Mouse (Mus musculus) right cerebral cortex, postnatal 4 days (tissue): ENCODE results near the gene Supt16.

Experiments used
- DNase-seq: peaks from one replicate; pipeline ENCODE4 v3.0.0-alpha.2; 2022

Supt16 gene

GRCm38 (mm10) chr14:52141445-52142127 lies 55.6 kb downstream of the Supt16 start:
- DNase-seq = no peak

- DNase-seq = no peak
Measured at GRCm38 (mm10) chr14:52140577-52141444, 56.4 kb downstream of the Supt16 start.

- no peak for DNase-seq
Measured at GRCm38 (mm10) chr14:52133584-52133983, 63.6 kb downstream of the Supt16 start.

- DNase-seq = no peak
Measured at GRCm38 (mm10) chr14:52124636-52125035, 72.6 kb downstream of the Supt16 start.

- DNase-seq = peak; percentile 81
Measured at GRCm38 (mm10) chr14:52123918-52124317, 73.3 kb downstream of the Supt16 start.

- no peak for DNase-seq
Measured at GRCm38 (mm10) chr14:52120169-52120568, 77.0 kb downstream of the Supt16 start.

GRCm38 (mm10) chr14:52118823-52119608 lies 78.2 kb downstream of the Supt16 start:
- DNase-seq = peak; percentile 64

GRCm38 (mm10) chr14:52118456-52118822 lies 78.8 kb downstream of the Supt16 start:
- no peak for DNase-seq

- DNase-seq = no peak
Measured at GRCm38 (mm10) chr14:52117241-52117640, 80.0 kb downstream of the Supt16 start.

- no peak for DNase-seq
Measured at GRCm38 (mm10) chr14:52114101-52114500, 83.1 kb downstream of the Supt16 start.
